Mouse (Mus musculus) B cell, adult 2 months (primary cell): ENCODE measurements at regions not wholly inside any gene's neighbourhood (a gene's known extent, or its start where the extent isn't known, plus 50 kb on each side); places are given as distances from the start of the nearest gene placed in this dataset.

ENCODE experiments used
- DNase-seq, 2 experiments: peaks; one replicate each; pipeline ENCODE4 v3.0.0; 2022

GRCm38 (mm10) chr1:63918200-63918599, 149.1 kb upstream of the 4933402D24Rik start:
- DNase-seq: no peak

GRCm38 (mm10) chr1:63916907-63917650, 148.0 kb upstream of the 4933402D24Rik start:
- DNase-seq: no peak

GRCm38 (mm10) chr1:63910765-63911164, 141.7 kb upstream of the 4933402D24Rik start:
- DNase-seq: no peak

GRCm38 (mm10) chr1:63909191-63909590, 140.1 kb upstream of the 4933402D24Rik start:
- no peak for DNase-seq

GRCm38 (mm10) chr1:63903620-63904019, 134.6 kb upstream of the 4933402D24Rik start:
- no peak for DNase-seq

- no peak for DNase-seq
Observed at GRCm38 (mm10) chr1:63903201-63903600, 134.1 kb upstream of the 4933402D24Rik start.

GRCm38 (mm10) chr1:63902391-63902790, 133.3 kb upstream of the 4933402D24Rik start:
- DNase-seq: no peak

- DNase-seq: no peak
Observed at GRCm38 (mm10) chr1:63899631-63900577, 130.8 kb upstream of the 4933402D24Rik start.

- DNase-seq: no peak
Observed at GRCm38 (mm10) chr1:63898766-63899165, 129.7 kb upstream of the 4933402D24Rik start.

- DNase-seq: no peak
Observed at GRCm38 (mm10) chr1:63897556-63897955, 128.5 kb upstream of the 4933402D24Rik start.

GRCm38 (mm10) chr1:63879570-63879969, 110.5 kb upstream of the 4933402D24Rik start:
- DNase-seq: no peak

- DNase-seq: no peak
Observed at GRCm38 (mm10) chr1:63876589-63877251, 107.7 kb upstream of the 4933402D24Rik start.

- DNase-seq: no peak
Observed at GRCm38 (mm10) chr1:63875297-63875962, 106.4 kb upstream of the 4933402D24Rik start.

- DNase-seq: no peak
Observed at GRCm38 (mm10) chr1:63871831-63872230, 102.8 kb upstream of the 4933402D24Rik start.

- no peak for DNase-seq
Observed at GRCm38 (mm10) chr1:63869342-63869741, 100.3 kb upstream of the 4933402D24Rik start.

GRCm38 (mm10) chr1:63857933-63858649, 89.0 kb upstream of the 4933402D24Rik start:
- no peak for DNase-seq

GRCm38 (mm10) chr1:63857468-63857867, 88.4 kb upstream of the 4933402D24Rik start:
- DNase-seq: no peak

GRCm38 (mm10) chr1:63856366-63856765, 87.3 kb upstream of the 4933402D24Rik start:
- no peak for DNase-seq

GRCm38 (mm10) chr1:63854794-63855193, 85.7 kb upstream of the 4933402D24Rik start:
- no peak for DNase-seq

- DNase-seq: no peak
Observed at GRCm38 (mm10) chr1:63851476-63852094, 82.5 kb upstream of the 4933402D24Rik start.

- no peak for DNase-seq
Observed at GRCm38 (mm10) chr1:63850262-63850661, 81.2 kb upstream of the 4933402D24Rik start.
